Mouse (Mus musculus): Measurements from ENCODE around the gene Slc9a6.

Slc9a6 gene

GRCm38 (mm10) chrX:56609623-56610317, at the start of gene Slc9a6:
Slc9a6 (plus strand) TSS chrX:56609757.
- in situ Hi-C loops (cut with MboI, MseI): no loop called here

- in situ Hi-C loops (cut with MboI, MseI): no loop called here
These were observed 37.1 kb upstream of the Slc9a6 start for GRCm38 (mm10) chrX:56572465-56572864.

GRCm38 (mm10) chrX:56578200-56578599, 31.4 kb upstream of the Slc9a6 start:
- in situ Hi-C loops (cut with MboI, MseI): no loop called here

GRCm38 (mm10) chrX:56597219-56597886, 12.2 kb upstream of the Slc9a6 start:
- in situ Hi-C loops (cut with MboI, MseI): no loop called here

GRCm38 (mm10) chrX:56597887-56598640, 11.5 kb upstream of the Slc9a6 start, which contains the start of gene Mmgt1:
Mmgt1 (minus strand) TSS chrX:56598069.
- in situ Hi-C loops (cut with MboI, MseI): no loop called here

GRCm38 (mm10) chrX:56606536-56606935, 3.0 kb upstream of the Slc9a6 start:
- in situ Hi-C loops (cut with MboI, MseI): no loop called here

GRCm38 (mm10) chrX:56607032-56607710, 2.4 kb upstream of the Slc9a6 start:
- in situ Hi-C loops (cut with MboI, MseI): no loop called here

GRCm38 (mm10) chrX:56609285-56609622, 303 bp upstream of the Slc9a6 start:
- in situ Hi-C loops (cut with MboI, MseI): no loop called here

GRCm38 (mm10) chrX:56610318-56610694, 749 bp downstream of the Slc9a6 start:
- in situ Hi-C loops (cut with MboI, MseI): no loop called here

- in situ Hi-C loops (cut with MboI, MseI): no loop called here
These were observed 5.7 kb downstream of the Slc9a6 start for GRCm38 (mm10) chrX:56615236-56615635.

- in situ Hi-C loops (cut with MboI, MseI): no loop called here
These were observed 26.6 kb downstream of the Slc9a6 start for GRCm38 (mm10) chrX:56636185-56636584.

GRCm38 (mm10) chrX:56640066-56640465, 30.5 kb downstream of the Slc9a6 start:
- in situ Hi-C loops (cut with MboI, MseI): no loop called here

GRCm38 (mm10) chrX:56649549-56650354, 40.2 kb downstream of the Slc9a6 start:
- in situ Hi-C loops (cut with MboI, MseI): no loop called here

GRCm38 (mm10) chrX:56650355-56650652, 40.7 kb downstream of the Slc9a6 start:
- in situ Hi-C loops (cut with MboI, MseI): no loop called here

- in situ Hi-C loops (cut with MboI, MseI): no loop called here
These were observed 41.3 kb downstream of the Slc9a6 start for GRCm38 (mm10) chrX:56650885-56651284.

- in situ Hi-C loops (cut with MboI, MseI): no loop called here
These were observed 42.2 kb downstream of the Slc9a6 start for GRCm38 (mm10) chrX:56651738-56652137.

- in situ Hi-C loops (cut with MboI, MseI): no loop called here
These were observed 46.1 kb downstream of the Slc9a6 start for GRCm38 (mm10) chrX:56655686-56656085.

- in situ Hi-C loops (cut with MboI, MseI): no loop called here
These were observed 49.7 kb downstream of the Slc9a6 start for GRCm38 (mm10) chrX:56659286-56659685.

GRCm38 (mm10) chrX:56661143-56661542, 51.6 kb downstream of the Slc9a6 start:
- in situ Hi-C loops (cut with MboI, MseI): no loop called here

GRCm38 (mm10) chrX:56662316-56662715, 52.8 kb downstream of the Slc9a6 start:
- in situ Hi-C loops (cut with MboI, MseI): no loop called here

GRCm38 (mm10) chrX:56663377-56663776, 53.8 kb downstream of the Slc9a6 start:
- in situ Hi-C loops (cut with MboI, MseI): no loop called here
